Mouse (Mus musculus) myocyte (in vitro differentiated cells): ENCODE data around the gene Gm45711. TPM values are rescaled to one million over a fixed set of nuclear protein-coding genes. Genes with fewer than 3 reads are reported as not detected.

ENCODE experiments used
- H3K27me3 ChIP-seq: one replicate; pipeline ENCODE4 v1.6.1; 2011; ENCODE audit not compliant: control insufficient read depth, insufficient read depth, insufficient read length
- H3K36me3 ChIP-seq: one replicate; pipeline ENCODE4 v1.6.1; 2011; ENCODE audit not compliant: control insufficient read depth, insufficient read depth
- H3K4me2 ChIP-seq: one replicate; pipeline ENCODE4 v1.6.1; 2011; ENCODE audit warnings: low read depth, control low read depth
- H3K4me3 ChIP-seq: one replicate; pipeline ENCODE4 v1.5.1; 2011; ENCODE audit warnings: mild to moderate bottlenecking, control low read depth, moderate library complexity
- H3K79me2 ChIP-seq: one replicate; pipeline ENCODE4 v1.6.1; 2011; ENCODE audit not compliant: control insufficient read depth, insufficient read depth
- H3ac ChIP-seq: one replicate; pipeline ENCODE4 v1.6.1; 2011; ENCODE audit not compliant: control insufficient read depth, insufficient read length
- CEBPB ChIP-seq: IDR thresholded peaks from 2 replicates; pipeline ENCODE4 v1.6.1; 2011; ENCODE audit warnings: mild to moderate bottlenecking, moderate library complexity; ENCODE audit not compliant: poor library complexity, insufficient read depth, severe bottlenecking
- E2F4 ChIP-seq: IDR thresholded peaks from one replicate; pipeline ENCODE4 v1.6.1; 2011; ENCODE audit warnings: mild to moderate bottlenecking, control low read depth, moderate library complexity; ENCODE audit not compliant: insufficient read depth
- MAX ChIP-seq: IDR thresholded peaks from one replicate; pipeline ENCODE4 v1.6.1; 2011; ENCODE audit warnings: low read depth, mild to moderate bottlenecking, control low read depth
- MYOD1 ChIP-seq, 3 experiments: IDR thresholded peaks; one replicate each; pipeline ENCODE4 v1.6.1; 2011; ENCODE audit warnings: control low read depth in 2 of 3, low read depth in 2 of 3, mild to moderate bottlenecking in 2 of 3, moderate library complexity in 1 of 3; ENCODE audit not compliant: insufficient read length in 2 of 3, control insufficient read depth in 1 of 3
- MYOG ChIP-seq, 3 experiments: IDR thresholded peaks; one replicate each; pipeline ENCODE4 v1.6.1; 2011; ENCODE audit warnings: control low read depth in 2 of 3, low read depth in 2 of 3, mild to moderate bottlenecking in 2 of 3; ENCODE audit not compliant: insufficient read length in 2 of 3, control insufficient read depth in 1 of 3, insufficient read depth in 1 of 3
- POLR2A ChIP-seq: IDR thresholded peaks from one replicate; pipeline ENCODE4 v1.6.1; 2011; ENCODE audit warnings: low read depth, mild to moderate bottlenecking, control low read depth, moderate library complexity; ENCODE audit not compliant: insufficient read length
- POLR2AphosphoS2 ChIP-seq: IDR thresholded peaks from one replicate; pipeline ENCODE4 v1.6.1; 2011; ENCODE audit warnings: low read depth, control low read depth; ENCODE audit not compliant: insufficient read length
- REST ChIP-seq: IDR thresholded peaks from one replicate; pipeline ENCODE4 v1.6.1; 2011; ENCODE audit warnings: mild to moderate bottlenecking, control low read depth, moderate library complexity; ENCODE audit not compliant: insufficient read depth, insufficient read length
- SRF ChIP-seq: IDR thresholded peaks from one replicate; pipeline ENCODE4 v1.6.1; 2011; ENCODE audit warnings: low read depth; ENCODE audit not compliant: control insufficient read depth, insufficient read length
- TCF12 ChIP-seq: IDR thresholded peaks from one replicate; pipeline ENCODE4 v1.6.1; 2011; ENCODE audit warnings: mild to moderate bottlenecking, control low read depth; ENCODE audit not compliant: poor library complexity, insufficient read depth, severe bottlenecking
- TCF3 ChIP-seq: IDR thresholded peaks from one replicate; pipeline ENCODE4 v1.6.1; 2011; ENCODE audit warnings: low read depth, control low read depth; ENCODE audit not compliant: insufficient read length
- USF1 ChIP-seq: IDR thresholded peaks from one replicate; pipeline ENCODE4 v1.6.1; 2011; ENCODE audit warnings: low read depth, mild to moderate bottlenecking, control low read depth, moderate library complexity
- polyA plus RNA-seq: library from polyadenylated mRNA; unstranded; fragments of >200 nt; fragmentation: generic; extraction: Trizol; gene quantifications from one replicate; pipeline ENCODE4 v1.2.1, GENCODE M21; 2012; ENCODE audit warnings: missing spikeins

The Gm45711 gene
- polyA plus RNA-seq, 1 experiment, result not detected

DNA sequence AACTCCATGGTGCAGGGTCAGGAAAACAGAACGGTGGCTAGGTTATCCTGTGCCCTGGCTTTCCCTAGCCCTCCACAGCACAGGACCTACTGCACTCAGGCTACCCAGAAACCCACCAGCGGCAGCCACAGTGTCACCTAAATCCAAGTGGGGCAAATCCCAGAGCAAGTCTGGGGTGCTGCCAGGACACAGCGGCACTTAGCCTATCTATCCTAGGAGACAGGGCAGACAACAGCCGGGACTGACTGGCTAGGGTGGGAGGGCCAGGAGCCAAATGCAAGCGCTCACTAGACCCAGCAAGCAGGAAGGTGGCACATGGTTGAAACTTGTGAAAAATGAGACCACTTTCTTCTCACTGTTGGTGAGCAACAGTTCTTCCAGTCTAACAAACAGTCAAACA, 39.1 kb upstream of the Gm45711 start:
- no peak overlapping the region for H3K4me2 ChIP-seq
- H3K4me3 ChIP-seq, result no peak overlapping the region
- H3K79me2 ChIP-seq, result no peaks in the 10 kb centered on the region
- no peaks in the 10 kb centered on the region for H3K27me3 ChIP-seq
- no peaks in the 10 kb centered on the region for H3K36me3 ChIP-seq
- TF ChIP-seq TCF3 (no peak), CEBPB (no peak)
- no peak overlapping the region for H3ac ChIP-seq

- H3K4me3 ChIP-seq, result no peak overlapping the region
- no peaks in the 10 kb centered on the region for H3K79me2 ChIP-seq
- H3ac ChIP-seq, result no peak overlapping the region
- TF ChIP-seq POLR2A, result no peak
- TF ChIP-seq MYOG (IDR thresholded peaks at IDR 0.05; ENCODE audit: control insufficient read depth in 1 of 3, insufficient read depth in 1 of 3, insufficient read length in 2 of 3, low read depth in 2 of 3), result no peak
- no peak for TF ChIP-seq POLR2AphosphoS2
- TF ChIP-seq MYOD1 (IDR thresholded peaks at IDR 0.05; ENCODE audit: control insufficient read depth in 1 of 3, insufficient read length in 2 of 3, low read depth in 2 of 3), result no peak
- no peak for TF ChIP-seq TCF3
- TF ChIP-seq MAX, result no peak
- no peak for TF ChIP-seq SRF
- no peak for TF ChIP-seq CEBPB
- no peak for TF ChIP-seq TCF12
- no peak for TF ChIP-seq USF1
- H3K27me3 ChIP-seq, result no peaks in the 10 kb centered on the region
- no peak overlapping the region for H3K4me2 ChIP-seq
- no peaks in the 10 kb centered on the region for H3K36me3 ChIP-seq
Observed at GRCm38 (mm10) chr8:104346706-104347105, 36.8 kb upstream of the Gm45711 start.

GRCm38 (mm10) chr8:104344622-104345021, 34.7 kb upstream of the Gm45711 start:
- no peaks in the 10 kb centered on the region for H3K79me2 ChIP-seq
- H3K36me3 ChIP-seq, result no peaks in the 10 kb centered on the region
- no peaks in the 10 kb centered on the region for H3K27me3 ChIP-seq
- TF ChIP-seq POLR2AphosphoS2 (no peak), TCF3 (no peak), MYOG (IDR thresholded peaks at IDR 0.05; ENCODE audit: control insufficient read depth in 1 of 3, insufficient read depth in 1 of 3, insufficient read length in 2 of 3, low read depth in 2 of 3) (no peak), SRF (no peak), E2F4 (no peak), MAX (no peak), CEBPB (no peak), USF1 (no peak), REST (no peak), TCF12 (no peak)
- H3ac ChIP-seq, result no peak overlapping the region
- no peak overlapping the region for H3K4me2 ChIP-seq
- no peak overlapping the region for H3K4me3 ChIP-seq

- no peak overlapping the region for H3K4me2 ChIP-seq
- H3K36me3 ChIP-seq, result no peaks in the 10 kb centered on the region
Observed at GRCm38 (mm10) chr8:104343957-104344356, 34.1 kb upstream of the Gm45711 start.

GRCm38 (mm10) chr8:104342426-104342825, 32.5 kb upstream of the Gm45711 start:
- H3ac ChIP-seq, result no peak overlapping the region
- no peaks in the 10 kb centered on the region for H3K27me3 ChIP-seq
- no peaks in the 10 kb centered on the region for H3K36me3 ChIP-seq
- H3K4me3 ChIP-seq, result no peak overlapping the region
- TF ChIP-seq SRF (no peak), TCF12 (no peak), USF1 (no peak), MAX (no peak), MYOG (IDR thresholded peaks at IDR 0.05; ENCODE audit: control insufficient read depth in 1 of 3, insufficient read depth in 1 of 3, insufficient read length in 2 of 3, low read depth in 2 of 3) (no peak), REST (no peak), POLR2AphosphoS2 (no peak), CEBPB (no peak), MYOD1 (IDR thresholded peaks at IDR 0.05; ENCODE audit: control insufficient read depth in 1 of 3, insufficient read length in 2 of 3, low read depth in 2 of 3) (no peak), E2F4 (no peak)
- H3K4me2 ChIP-seq, result no peak overlapping the region
- H3K79me2 ChIP-seq, result no peaks in the 10 kb centered on the region

More at GRCm38 (mm10) chr8:104343957-104344356, 34.1 kb upstream of the Gm45711 start:
- Histone ChIP-seq H3K4me3 (no peak overlapping the region), H3K79me2 (no peaks in the 10 kb centered on the region), H3K27me3 (no peaks in the 10 kb centered on the region), H3ac (no peak overlapping the region)
- peak; percentile 60 for TF ChIP-seq POLR2AphosphoS2
- TF ChIP-seq E2F4, result no peak
- no peak for TF ChIP-seq MYOD1 (IDR thresholded peaks at IDR 0.05; ENCODE audit: control insufficient read depth in 1 of 3, insufficient read length in 2 of 3, low read depth in 2 of 3)
- TF ChIP-seq POLR2A, result peak; percentile 40
- no peak for TF ChIP-seq CEBPB
- no peak for TF ChIP-seq TCF12
- no peak for TF ChIP-seq REST
- no peak for TF ChIP-seq MYOG (IDR thresholded peaks at IDR 0.05; ENCODE audit: control insufficient read depth in 1 of 3, insufficient read depth in 1 of 3, insufficient read length in 2 of 3, low read depth in 2 of 3)
